11 mouse cellular contexts compared by ENCODE assay signal in genomic region chr1:81076259-81076658, GRCm38 (mm10). TPM values are rescaled to one million over a fixed set of nuclear protein-coding genes. Genes with fewer than 3 reads are reported as not detected.
DNase-seq lines count a peak whose midpoint lies in the region; ATAC-seq and TF ChIP-seq lines count a peak whose summit lies in the region.
"Had no signal": no experiment of that assay in that cellular context is flagged by ENCODE, and none has a peak within 500 bp of the region (broad histone marks: within the 10 kb centered on the region; RNA-seq: fewer than 3 reads in every experiment).

No protein-coding gene starts in this region.

- no peaks in the 10 kb centered on the region for H3K27me3 ChIP-seq in forebrain, embryonic 11.5 days (ENCODE audit: control insufficient read depth, insufficient read depth, low read length)
- no peaks in the 10 kb centered on the region for H3K27me3 ChIP-seq in forebrain, embryonic 10.5 days (ENCODE audit: poor library complexity, severe bottlenecking)
- H3K27me3 ChIP-seq in intestine, embryonic 15.5 days (replicated peaks) = no peaks in the 10 kb centered on the region
- H3K27me3 ChIP-seq: megakaryocyte, embryonic 14.5 days; stomach, embryonic 15.5 days had no signal

- H3K4me2 ChIP-seq in forebrain, embryonic 11.5 days (ENCODE audit: low read depth, low read length, severe bottlenecking) = no peak overlapping the region
- no peak overlapping the region for H3K4me2 ChIP-seq in intestine, embryonic 15.5 days (replicated peaks)
- H3K4me2 ChIP-seq: stomach, embryonic 15.5 days had no signal

- H3K9ac ChIP-seq in forebrain, embryonic 11.5 days (ENCODE audit: low read length) = no peak overlapping the region
- no peak overlapping the region for H3K9ac ChIP-seq in intestine, embryonic 15.5 days
- H3K9ac ChIP-seq: stomach, embryonic 15.5 days had no signal

- no peak for TF ChIP-seq POLR2A in lung, adult 2 months (IDR thresholded peaks at IDR 0.05; ENCODE audit: borderline replicate concordance, extremely low read depth, low read depth, low read length)

- peak; percentile 85 for ATAC-seq in forebrain, embryonic 11.5 days (replicated peaks; ENCODE audit: low FRiP score)
- no peak for ATAC-seq in intestine, embryonic 15.5 days

- WGBS in forebrain, embryonic 11.5 days = 37% methylated on average over 9 of the region's 9 CpGs
- WGBS in forebrain, embryonic 10.5 days = 56% methylated on average over 9 of the region's 9 CpGs
- 65% methylated on average over 9 of the region's 9 CpGs for WGBS in lung, adult 2 months
- WGBS in intestine, embryonic 15.5 days = 72% methylated on average over 9 of the region's 9 CpGs

- no peaks in the 10 kb centered on the region for H3K36me3 ChIP-seq in forebrain, embryonic 11.5 days (ENCODE audit: control insufficient read depth, insufficient read depth, low read length)
- no peaks in the 10 kb centered on the region for H3K36me3 ChIP-seq in forebrain, embryonic 10.5 days (replicated peaks)
- no peaks in the 10 kb centered on the region for H3K36me3 ChIP-seq in intestine, embryonic 15.5 days
- H3K36me3 ChIP-seq: stomach, embryonic 15.5 days had no signal

- no peak for TF ChIP-seq CTCF in lung, adult 2 months (IDR thresholded peaks at IDR 0.05; ENCODE audit: insufficient read depth, low read length)

- no peak for DNase-seq in forebrain, embryonic 11.5 days (ENCODE audit: low spot score)
- no peak for DNase-seq in forebrain, embryonic 10.5 days (ENCODE audit: extremely low spot score, low spot score)
- peak; percentile 29 to 35 for DNase-seq in frontal cortex, postnatal 25 days (ENCODE audit: low spot score in 2 of 2)
- DNase-seq in left cerebral cortex, postnatal 10 days (ENCODE audit: extremely low spot score in 1 of 2, low spot score in 2 of 2) = peak; percentile 25 to 46
- peak; percentile 66 to 75 for DNase-seq in right cerebral cortex, postnatal 10 days (ENCODE audit: low spot score in 2 of 2)
- DNase-seq in lung, adult 2 months = no peak
- no peak for DNase-seq in lung, postnatal 25 days (ENCODE audit: low spot score)

- H3K9me3 ChIP-seq in forebrain, embryonic 11.5 days (ENCODE audit: control insufficient read depth, low read length) = no peaks in the 10 kb centered on the region
- no peaks in the 10 kb centered on the region for H3K9me3 ChIP-seq in forebrain, embryonic 10.5 days
- H3K9me3 ChIP-seq in intestine, embryonic 15.5 days = no peaks in the 10 kb centered on the region
- H3K9me3 ChIP-seq: megakaryocyte, embryonic 14.5 days; stomach, embryonic 15.5 days had no signal

- H3K27ac ChIP-seq in forebrain, embryonic 11.5 days (ENCODE audit: low read depth, low read length) = no peak overlapping the region
- H3K27ac ChIP-seq in forebrain, embryonic 10.5 days = no peak overlapping the region
- no peak overlapping the region for H3K27ac ChIP-seq in intestine, embryonic 15.5 days
- H3K27ac ChIP-seq: stomach, embryonic 15.5 days had no signal

- intact Hi-C loops in left cerebral cortex, postnatal 10 days (cut with DNase I) = loop anchor here (10.0 kb wide), 2 partner anchors 129 to 221 kb away; no protein-coding TSS in a partner anchor

- H3K4me1 ChIP-seq in forebrain, embryonic 11.5 days (replicated peaks; ENCODE audit: control insufficient read depth, insufficient read depth, low read length) = no peaks in the 10 kb centered on the region
- H3K4me1 ChIP-seq in forebrain, embryonic 10.5 days = peaks cover 17% of the 10 kb centered on the region
- H3K4me1 ChIP-seq in lung, adult 2 months (ENCODE audit: control insufficient read depth, insufficient read depth, low read length) = no peaks in the 10 kb centered on the region
- H3K4me1 ChIP-seq in intestine, embryonic 15.5 days (replicated peaks) = no peaks in the 10 kb centered on the region
- H3K4me1 ChIP-seq: megakaryocyte, embryonic 14.5 days; stomach, embryonic 15.5 days had no signal

- H3K4me3 ChIP-seq in forebrain, embryonic 11.5 days (ENCODE audit: low read depth, low read length) = no peak overlapping the region
- H3K4me3 ChIP-seq in forebrain, embryonic 10.5 days = no peak overlapping the region
- H3K4me3 ChIP-seq in lung, adult 2 months (replicated peaks; ENCODE audit: extremely low read depth, low read depth, low read length) = no peak overlapping the region
- no peak overlapping the region for H3K4me3 ChIP-seq in intestine, embryonic 15.5 days (replicated peaks)
- H3K4me3 ChIP-seq: megakaryocyte, embryonic 14.5 days; stomach, embryonic 15.5 days had no signal

RNA-seq across cellular contexts. Expression of gene Nyap2, which starts 0.5 kb away (rescaled TPM):
- 1.1 TPM in 2 replicates for polyA plus RNA-seq in forebrain, embryonic 11.5 days (2014; fragmentation: Nextera tagmentation; extraction: Ambion mirVana)
- 0.11 and 0.14 TPM in 2 replicates for polyA plus RNA-seq in forebrain, embryonic 10.5 days (2016; fragmentation: Nextera tagmentation; extraction: Ambion mirVana)
- total RNA-seq in left cerebral cortex, postnatal 10 days (2021) = 10 to 100 TPM; 49.2 to 52.7 TPM
- polyA plus RNA-seq in lung, adult 2 months (2012; rRNA removed) = not detected in 2 replicates
- polyA plus RNA-seq in intestine, embryonic 15.5 days (2015; fragmentation: Nextera tagmentation; extraction: Ambion mirVana) = 0.40 and 0.49 TPM in 2 replicates
- polyA plus RNA-seq: C2C12 had no signal

Comparison
In these comparisons a context has a peak if more than half of its experiments do, and no peak if none do; other contexts are left out.
1. DNase-seq: peak in frontal cortex, postnatal 25 days (2 of 2), left cerebral cortex, postnatal 10 days (2 of 2) and right cerebral cortex, postnatal 10 days (2 of 2); none in forebrain, embryonic 11.5 days (single experiment), forebrain, embryonic 10.5 days (single experiment), lung, adult 2 months (single experiment) and lung, postnatal 25 days (single experiment).